Mouse (Mus musculus) heart, postnatal 0 days (tissue): ENCODE data around the gene Grid2.

ENCODE experiments used
- CTCF ChIP-seq: IDR thresholded peaks from 2 replicates; pipeline ENCODE4 v1.5.1; 2016; ENCODE audit warnings: antibody characterized with exemption, control low read depth, low read depth
- EP300 ChIP-seq: IDR thresholded peaks from 2 replicates; pipeline ENCODE4 v1.6.1; 2016; ENCODE audit warnings: antibody characterized with exemption, low read depth

- no peak for TF ChIP-seq CTCF
- TF ChIP-seq EP300: no peak
These were observed 1423.1 kb downstream of the Grid2 start for GRCm38 (mm10) chr6:64678815-64679214.
